Mouse (Mus musculus): Measurements from ENCODE around the gene Adprm.
"Not testable (repeated sequence)": the region's sequence is repeated elsewhere in the genome, so short reads cannot be mapped to it uniquely, and the experiment has no call there.

The Adprm gene

GRCm38 (mm10) chr11:67075036-67075435 is 22.6 kb upstream of the Adprm start:
- peak; percentile 43 to 61 for DNase-seq

- DNase-seq, result peak; percentile 52 to 62
Measured at GRCm38 (mm10) chr11:67072615-67073130, 20.3 kb upstream of the Adprm start.

- DNase-seq, result no peak
Measured at GRCm38 (mm10) chr11:67067741-67068140, 15.3 kb upstream of the Adprm start.

- no peak for DNase-seq
Measured at GRCm38 (mm10) chr11:67062726-67063125, 10.3 kb upstream of the Adprm start.

- DNase-seq, result no peak
Measured at GRCm38 (mm10) chr11:67061311-67061710, 8.9 kb upstream of the Adprm start.

- no peak for DNase-seq
Measured at GRCm38 (mm10) chr11:67054754-67055365, 2.5 kb upstream of the Adprm start.

GRCm38 (mm10) chr11:67051676-67052320 is 596 bp downstream of the Adprm start:
- peak in 1 of 2 experiments; percentile 6 for DNase-seq

GRCm38 (mm10) chr11:67049256-67049655 is 3.1 kb downstream of the Adprm start:
- DNase-seq, result no peak

GRCm38 (mm10) chr11:67048496-67048895 is 3.9 kb downstream of the Adprm start:
- no peak for DNase-seq

- no peak for DNase-seq
Measured at GRCm38 (mm10) chr11:67047199-67047598, 5.2 kb downstream of the Adprm start.

GRCm38 (mm10) chr11:67044959-67045358 is 7.4 kb downstream of the Adprm start:
- no peak for DNase-seq

GRCm38 (mm10) chr11:67043007-67043406 is 9.4 kb downstream of the Adprm start:
- DNase-seq, result no peak

- no peak for DNase-seq
Measured at GRCm38 (mm10) chr11:67040483-67040882, 11.9 kb downstream of the Adprm start.

- no peak for DNase-seq
Measured at GRCm38 (mm10) chr11:67039799-67040198, 12.6 kb downstream of the Adprm start.

- no peak for DNase-seq
Measured at GRCm38 (mm10) chr11:67036892-67037291, 15.5 kb downstream of the Adprm start.

- no peak for DNase-seq
Measured at GRCm38 (mm10) chr11:67036229-67036628, 16.2 kb downstream of the Adprm start.

GRCm38 (mm10) chr11:67034775-67035485 is 17.5 kb downstream of the Adprm start:
- no peak for DNase-seq

GRCm38 (mm10) chr11:67031603-67031915 is 20.8 kb downstream of the Adprm start:
- DNase-seq, result no peak

- no peak for DNase-seq
Measured at GRCm38 (mm10) chr11:67030904-67031602, 21.3 kb downstream of the Adprm start.

- peak; percentile 91 to 93 for DNase-seq
Measured at GRCm38 (mm10) chr11:67024867-67025477, 27.4 kb downstream of the Adprm start, which contains the start of gene Tmem220. Gene Tmem220 (plus strand): TSS chr11:67025154.

GRCm38 (mm10) chr11:67023802-67024340 is 28.5 kb downstream of the Adprm start:
- no peak for DNase-seq

- DNase-seq, result not testable (repeated sequence)
Measured at GRCm38 (mm10) chr11:67023191-67023590, 29.2 kb downstream of the Adprm start.
